Mouse (Mus musculus): Measurements from ENCODE around the gene Aadac. TPM values are rescaled to one million over a fixed set of nuclear protein-coding genes. Genes with fewer than 3 reads are reported as not detected.

Gene Aadac
- polyA plus RNA-seq, 1 experiment from 2014 or later, result 0.13 TPM

Other genes with a start within 250 kb of the Aadac start
- not detected in 2 replicates for gene Gm8298, start 164.7 kb upstream of the Aadac start, polyA plus RNA-seq (2014; fragmentation: Nextera tagmentation; extraction: Ambion mirVana)
- gene C130079G13Rik, start 100.5 kb upstream of the Aadac start, polyA plus RNA-seq (2014; fragmentation: Nextera tagmentation; extraction: Ambion mirVana), result 0.24 and 0.55 TPM in 2 replicates
- gene Aadacl2, start 19.0 kb upstream of the Aadac start, polyA plus RNA-seq (2014; fragmentation: Nextera tagmentation; extraction: Ambion mirVana), result 0.80 and 0.93 TPM in 2 replicates
- gene Sucnr1, start 56.2 kb downstream of the Aadac start, polyA plus RNA-seq (2014; fragmentation: Nextera tagmentation; extraction: Ambion mirVana), result 0.47 and 1.6 TPM in 2 replicates

Data from embryonic facial prominence, embryonic 14.5 days (tissue).